Mouse (Mus musculus) stomach, embryonic 14.5 days (tissue): Measurements from ENCODE around the gene Ipo13. TPM values are rescaled to one million over a fixed set of nuclear protein-coding genes. Genes with fewer than 3 reads are reported as not detected.

Source experiments
- polyA plus RNA-seq: library from polyadenylated mRNA; unstranded; fragments of >200 nt; fragmentation: Nextera tagmentation; extraction: Ambion mirVana; gene quantifications from 2 replicates; pipeline ENCODE4 v1.2.1, GENCODE M21; 2014

Gene Ipo13
- polyA plus RNA-seq, 1 experiment from 2014 or later: 39.8 TPM

Other genes starting within 250 kb of the Ipo13 start
- 67.9 TPM in 2 replicates for gene Dmap1, start 232.7 kb downstream of the Ipo13 start, polyA plus RNA-seq
- gene Gm12845, start 190.6 kb downstream of the Ipo13 start, polyA plus RNA-seq: not detected in 2 replicates
- 0.14 TPM in 1 of 2 replicates, not detected in the other for gene Klf17, start 149.4 kb downstream of the Ipo13 start, polyA plus RNA-seq
- 11.0 and 11.6 TPM in 2 replicates for gene Slc6a9, start 80.5 kb downstream of the Ipo13 start, polyA plus RNA-seq
- 2.0 and 2.4 TPM in 2 replicates for gene Ccdc24, start 42.4 kb downstream of the Ipo13 start, polyA plus RNA-seq
- 30.3 and 32.1 TPM in 2 replicates for gene B4galt2, start 31.5 kb downstream of the Ipo13 start, polyA plus RNA-seq
- gene Atp6v0b, start 27.7 kb downstream of the Ipo13 start, polyA plus RNA-seq: 186 and 200 TPM in 2 replicates
- gene Dph2, start 23.0 kb downstream of the Ipo13 start, polyA plus RNA-seq: 19.2 and 19.9 TPM in 2 replicates
- 5.8 and 7.0 TPM in 2 replicates for gene Artn, start 14.8 kb upstream of the Ipo13 start, polyA plus RNA-seq
- gene St3gal3, start 219.9 kb upstream of the Ipo13 start, polyA plus RNA-seq: 5.0 and 6.1 TPM in 2 replicates